Mouse (Mus musculus): ENCODE data around the gene Gm30302. TPM values are rescaled to one million over a fixed set of nuclear protein-coding genes. Genes with fewer than 3 reads are reported as not detected.

The Gm30302 gene
- total and polyA plus RNA-seq, 3 experiments: 0.05 TPM; not detected in 2

- H3K9me3 ChIP-seq (replicated peaks): no peaks in the 10 kb centered on the region
- ATAC-seq (ENCODE audit: extremely low read depth, insufficient number of reproducible peaks, low FRiP score, poor library complexity, severe bottlenecking): no peak
- DNase-seq (ENCODE audit: low spot score): no peak
- no peak overlapping the region for H3K4me3 ChIP-seq (ENCODE audit: low read depth, low read length)
- no peaks in the 10 kb centered on the region for H3K36me3 ChIP-seq (replicated peaks)
- no peaks in the 10 kb centered on the region for H3K4me1 ChIP-seq (ENCODE audit: insufficient read depth, low read depth, low read length)
- H3K27me3 ChIP-seq (ENCODE audit: insufficient read depth, low read length): peaks cover 15% of the 10 kb centered on the region
- TF ChIP-seq CTCF (IDR thresholded peaks at IDR 0.05; ENCODE audit: low read depth, low read length) (no peak), GATA1 (IDR thresholded peaks at IDR 0.05; ENCODE audit: borderline replicate concordance, low read length) (no peak), GATA2 (IDR thresholded peaks at IDR 0.05; ENCODE audit: borderline replicate concordance, low read depth, low read length) (no peak), TAL1 (conservative IDR thresholded peaks at IDR 0.05; ENCODE audit: low read depth, low read length) (no peak), POLR2AphosphoS5 (IDR thresholded peaks at IDR 0.05; ENCODE audit: insufficient replicate concordance, low read depth, low read length) (no peak)
Measured at GRCm38 (mm10) chr13:49760675-49761074, 38.1 kb downstream of the Gm30302 start.

DNA sequence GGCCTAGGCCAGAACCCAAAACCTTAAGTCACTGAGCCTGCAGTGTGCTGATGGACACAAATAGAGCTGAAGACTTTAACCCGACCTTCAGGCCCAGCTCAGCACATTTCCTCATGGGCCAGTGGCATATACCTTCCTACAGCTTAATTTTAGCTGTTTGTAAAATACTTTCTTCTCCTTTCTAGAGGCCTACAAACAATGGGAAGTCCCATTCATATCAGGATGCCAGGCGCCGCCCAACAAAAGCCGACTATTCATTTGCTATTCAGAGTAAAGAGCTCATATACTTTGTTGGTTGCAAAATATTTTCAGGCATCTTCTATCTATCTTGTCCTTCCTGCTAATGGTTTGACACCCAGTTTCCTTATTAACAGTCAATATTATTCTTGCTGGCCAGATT is 40.8 kb downstream of the Gm30302 start:
- no peak for ATAC-seq (ENCODE audit: extremely low read depth, insufficient number of reproducible peaks, low FRiP score, poor library complexity, severe bottlenecking)
- TF ChIP-seq POLR2AphosphoS5 (IDR thresholded peaks at IDR 0.05; ENCODE audit: insufficient replicate concordance, low read depth, low read length) (no peak), GATA2 (IDR thresholded peaks at IDR 0.05; ENCODE audit: borderline replicate concordance, low read depth, low read length) (no peak), TAL1 (conservative IDR thresholded peaks at IDR 0.05; ENCODE audit: low read depth, low read length) (no peak), GATA1 (IDR thresholded peaks at IDR 0.05; ENCODE audit: borderline replicate concordance, low read length) (no peak), CTCF (IDR thresholded peaks at IDR 0.05; ENCODE audit: low read depth, low read length) (no peak)
- H3K4me3 ChIP-seq (ENCODE audit: low read depth, low read length): no peak overlapping the region
- H3K36me3 ChIP-seq (replicated peaks): no peaks in the 10 kb centered on the region
- no peaks in the 10 kb centered on the region for H3K9me3 ChIP-seq (replicated peaks)
- H3K4me1 ChIP-seq (ENCODE audit: insufficient read depth, low read depth, low read length): no peaks in the 10 kb centered on the region
- H3K27me3 ChIP-seq (ENCODE audit: insufficient read depth, low read length): peaks cover 13% of the 10 kb centered on the region
- DNase-seq (ENCODE audit: low spot score): no peak

DNA sequence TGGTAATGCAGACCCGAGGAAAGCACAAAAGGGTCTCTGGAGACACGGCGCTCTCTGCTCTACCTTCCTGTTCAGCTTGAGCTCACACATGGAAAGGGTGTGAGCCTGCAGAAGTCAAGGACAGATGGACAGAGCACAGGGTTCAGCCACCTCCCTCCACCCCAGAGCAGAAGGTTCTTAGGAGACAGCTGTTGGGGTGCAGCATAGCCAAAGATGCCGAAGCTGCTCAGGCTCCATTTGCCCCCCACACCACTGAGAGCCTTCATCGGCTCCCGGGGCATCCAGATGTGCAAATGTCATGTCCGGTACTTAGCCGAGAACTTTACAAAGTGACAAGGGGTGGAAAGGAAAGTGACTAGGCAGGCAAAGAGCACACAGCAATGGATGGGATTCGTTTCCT is 42.2 kb downstream of the Gm30302 start:
- Histone ChIP-seq H3K9me3 (replicated peaks) (no peaks in the 10 kb centered on the region), H3K4me1 (ENCODE audit: insufficient read depth, low read depth, low read length) (no peaks in the 10 kb centered on the region), H3K36me3 (replicated peaks) (no peaks in the 10 kb centered on the region), H3K4me3 (ENCODE audit: low read depth, low read length) (no peak overlapping the region), H3K27me3 (ENCODE audit: insufficient read depth, low read length) (peaks cover 17% of the 10 kb centered on the region)
- ATAC-seq (ENCODE audit: extremely low read depth, insufficient number of reproducible peaks, low FRiP score, poor library complexity, severe bottlenecking): no peak
- no peak for DNase-seq (ENCODE audit: low spot score)
- TF ChIP-seq TAL1 (conservative IDR thresholded peaks at IDR 0.05; ENCODE audit: low read depth, low read length) (no peak), POLR2AphosphoS5 (IDR thresholded peaks at IDR 0.05; ENCODE audit: insufficient replicate concordance, low read depth, low read length) (no peak), CTCF (IDR thresholded peaks at IDR 0.05; ENCODE audit: low read depth, low read length) (no peak), GATA2 (IDR thresholded peaks at IDR 0.05; ENCODE audit: borderline replicate concordance, low read depth, low read length) (no peak), GATA1 (IDR thresholded peaks at IDR 0.05; ENCODE audit: borderline replicate concordance, low read length) (no peak)

DNA sequence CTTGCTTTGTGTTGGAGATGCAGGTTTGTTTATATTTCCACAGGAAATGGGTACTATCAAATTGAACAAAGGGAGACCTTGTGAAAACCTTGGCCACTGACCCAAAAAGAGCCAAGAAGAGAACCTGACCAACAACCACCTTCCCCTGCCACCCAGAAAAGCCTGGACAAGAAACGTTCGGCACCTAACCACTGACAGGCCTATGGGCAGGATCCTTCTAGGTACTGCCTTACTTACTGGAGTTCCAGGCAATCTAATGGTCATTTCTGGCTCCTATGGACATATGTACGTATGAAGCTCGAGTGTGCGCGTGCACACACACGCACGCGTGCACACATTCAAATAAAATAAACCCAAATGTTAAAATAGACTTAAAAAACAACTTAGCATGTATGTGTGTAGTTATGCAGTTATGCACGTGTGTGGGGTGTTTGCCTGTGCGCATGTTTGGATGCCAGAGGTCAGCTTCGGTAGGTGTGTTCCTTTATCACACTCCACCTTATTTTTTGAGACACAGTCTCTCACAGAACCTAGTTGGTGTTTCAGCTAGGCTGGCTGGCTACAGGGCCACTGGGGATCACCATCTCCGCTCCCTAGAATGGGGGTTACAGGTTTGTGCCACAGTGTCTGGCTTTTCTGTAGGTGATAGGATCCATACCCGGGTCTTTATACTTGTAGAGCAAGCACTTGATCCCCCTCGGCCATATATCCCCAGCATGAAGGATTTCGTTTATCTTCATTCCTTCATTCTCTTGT is 57.3 kb downstream of the Gm30302 start:
- TF ChIP-seq GATA1 (IDR thresholded peaks at IDR 0.05; ENCODE audit: borderline replicate concordance, low read length): no peak
- no peak for TF ChIP-seq POLR2AphosphoS5 (IDR thresholded peaks at IDR 0.05; ENCODE audit: insufficient replicate concordance, low read depth, low read length)
- TF ChIP-seq CTCF (IDR thresholded peaks at IDR 0.05; ENCODE audit: low read depth, low read length): no peak
- no peak for TF ChIP-seq GATA2 (IDR thresholded peaks at IDR 0.05; ENCODE audit: borderline replicate concordance, low read depth, low read length)
- TF ChIP-seq TAL1 (conservative IDR thresholded peaks at IDR 0.05; ENCODE audit: low read depth, low read length): no peak
- Histone ChIP-seq H3K4me3 (ENCODE audit: low read depth, low read length) (no peak overlapping the region), H3K36me3 (replicated peaks) (peaks cover 4% of the 10 kb centered on the region), H3K9me3 (replicated peaks) (no peaks in the 10 kb centered on the region), H3K4me1 (ENCODE audit: insufficient read depth, low read depth, low read length) (peaks cover 2% of the 10 kb centered on the region; the same call in 1 of the 2 replicates), H3K27me3 (ENCODE audit: insufficient read depth, low read length) (0 out of 2 replicates have a peak, but pooled peaks cover 3% of the 10 kb centered on the region)
- no peak for DNase-seq (ENCODE audit: low spot score)
- no peak for ATAC-seq (ENCODE audit: extremely low read depth, insufficient number of reproducible peaks, low FRiP score, poor library complexity, severe bottlenecking)

DNA sequence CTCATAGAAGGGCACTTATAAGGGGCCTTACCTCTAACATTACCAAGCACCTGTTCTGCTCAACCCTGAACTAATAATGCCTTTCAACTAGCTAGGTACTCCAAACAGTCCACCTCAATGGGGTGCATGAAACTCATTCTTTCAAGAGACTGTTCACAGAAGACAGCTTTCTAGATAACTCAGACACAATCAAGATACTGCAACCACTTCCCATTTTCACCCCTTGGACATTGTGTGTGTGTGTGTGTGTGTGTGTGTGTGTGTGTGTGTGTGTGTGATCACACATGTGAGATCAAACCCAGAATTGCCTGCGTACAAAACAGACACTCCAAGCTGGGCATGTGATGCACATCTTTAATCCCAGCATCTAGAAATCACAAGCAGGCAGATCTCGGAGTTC is 60.8 kb downstream of the Gm30302 start:
- peaks cover 35% of the 10 kb centered on the region for H3K36me3 ChIP-seq (replicated peaks)
- DNase-seq (ENCODE audit: low spot score): no peak
- ATAC-seq (ENCODE audit: extremely low read depth, insufficient number of reproducible peaks, low FRiP score, poor library complexity, severe bottlenecking): no peak

DNA sequence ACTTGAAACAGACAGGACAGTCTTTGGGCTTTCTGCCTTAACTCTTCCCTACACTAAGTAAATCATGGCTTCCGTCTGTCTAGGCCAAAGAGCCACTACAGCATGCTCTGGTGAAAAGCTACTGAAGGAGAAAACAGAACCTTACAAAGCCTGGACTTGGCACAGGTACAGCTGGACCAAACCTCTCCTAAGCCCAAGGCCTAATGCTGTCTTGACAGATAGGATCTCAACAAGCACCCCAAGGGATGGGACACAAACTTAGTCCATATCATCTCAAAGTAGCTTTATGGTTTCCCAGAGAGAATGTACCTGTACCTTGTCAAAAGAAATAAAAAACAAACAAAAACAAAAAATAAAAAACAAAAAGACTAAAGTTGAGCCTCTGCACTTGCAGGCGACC is 62.4 kb downstream of the Gm30302 start:
- no peak overlapping the region for H3K4me3 ChIP-seq (ENCODE audit: low read depth, low read length)
- no peak for TF ChIP-seq TAL1 (conservative IDR thresholded peaks at IDR 0.05; ENCODE audit: low read depth, low read length)
- no peak for TF ChIP-seq GATA2 (IDR thresholded peaks at IDR 0.05; ENCODE audit: borderline replicate concordance, low read depth, low read length)
- no peak for TF ChIP-seq GATA1 (IDR thresholded peaks at IDR 0.05; ENCODE audit: borderline replicate concordance, low read length)
- TF ChIP-seq POLR2AphosphoS5 (IDR thresholded peaks at IDR 0.05; ENCODE audit: insufficient replicate concordance, low read depth, low read length): no peak
- TF ChIP-seq CTCF (IDR thresholded peaks at IDR 0.05; ENCODE audit: low read depth, low read length): no peak
- peaks cover 2% of the 10 kb centered on the region; the same call in 1 of the 2 replicates for H3K4me1 ChIP-seq (ENCODE audit: insufficient read depth, low read depth, low read length)
- no peak for ATAC-seq (ENCODE audit: extremely low read depth, insufficient number of reproducible peaks, low FRiP score, poor library complexity, severe bottlenecking)
- no peaks in the 10 kb centered on the region for H3K9me3 ChIP-seq (replicated peaks)
- no peak for DNase-seq (ENCODE audit: low spot score)
- H3K27me3 ChIP-seq (ENCODE audit: insufficient read depth, low read length): no peaks in the 10 kb centered on the region
- H3K36me3 ChIP-seq (replicated peaks): peaks cover 51% of the 10 kb centered on the region

More for the DNA sequence above, 60.8 kb downstream of the Gm30302 start:
- no peak overlapping the region for H3K4me3 ChIP-seq (ENCODE audit: low read depth, low read length)
- no peak for TF ChIP-seq TAL1 (conservative IDR thresholded peaks at IDR 0.05; ENCODE audit: low read depth, low read length)
- no peak for TF ChIP-seq GATA1 (IDR thresholded peaks at IDR 0.05; ENCODE audit: borderline replicate concordance, low read length)
- TF ChIP-seq POLR2AphosphoS5 (IDR thresholded peaks at IDR 0.05; ENCODE audit: insufficient replicate concordance, low read depth, low read length): no peak
- no peak for TF ChIP-seq GATA2 (IDR thresholded peaks at IDR 0.05; ENCODE audit: borderline replicate concordance, low read depth, low read length)
- TF ChIP-seq CTCF (IDR thresholded peaks at IDR 0.05; ENCODE audit: low read depth, low read length): no peak
- H3K9me3 ChIP-seq (replicated peaks): no peaks in the 10 kb centered on the region
- 0 out of 2 replicates have a peak, but pooled peaks cover under 1% of the 10 kb centered on the region for H3K27me3 ChIP-seq (ENCODE audit: insufficient read depth, low read length)
- peaks cover 2% of the 10 kb centered on the region; the same call in 1 of the 2 replicates for H3K4me1 ChIP-seq (ENCODE audit: insufficient read depth, low read depth, low read length)

Other genes starting within 250 kb of the Gm30302 start
- gene Omd, start 216.5 kb downstream of the Gm30302 start, total RNA-seq (2014; fragmentation: Nextera tagmentation): not detected in 2 replicates
- 0.05 TPM in 1 of 2 replicates, not detected in the other for gene Omd, start 216.5 kb downstream of the Gm30302 start, total RNA-seq (2017)
- gene Omd, start 216.5 kb downstream of the Gm30302 start, polyA plus RNA-seq (2012): not detected in 2 replicates
- gene Ogn, start 191.0 kb downstream of the Gm30302 start, total RNA-seq (2014; fragmentation: Nextera tagmentation): not detected in 2 replicates
- gene Ogn, start 191.0 kb downstream of the Gm30302 start, total RNA-seq (2017): 0.05 and 0.12 TPM in 2 replicates
- gene Ogn, start 191.0 kb downstream of the Gm30302 start, polyA plus RNA-seq (2012): not detected in 2 replicates
- gene Cenpp, start 146.2 kb downstream of the Gm30302 start, total RNA-seq (2014; fragmentation: Nextera tagmentation): 27.5 and 29.9 TPM in 2 replicates
- gene Cenpp, start 146.2 kb downstream of the Gm30302 start, total RNA-seq (2017): 48.5 and 49.2 TPM in 2 replicates
- gene Cenpp, start 146.2 kb downstream of the Gm30302 start, polyA plus RNA-seq (2012): 6.9 and 7.7 TPM in 2 replicates
- gene Nol8, start 145.9 kb downstream of the Gm30302 start, total RNA-seq (2014; fragmentation: Nextera tagmentation): 78.6 and 90.0 TPM in 2 replicates
- 40.2 and 59.2 TPM in 2 replicates for gene Nol8, start 145.9 kb downstream of the Gm30302 start, total RNA-seq (2017)
- gene Nol8, start 145.9 kb downstream of the Gm30302 start, polyA plus RNA-seq (2012): 2.0 and 3.0 TPM in 2 replicates
- 162 and 174 TPM in 2 replicates for gene Iars, start 116.9 kb downstream of the Gm30302 start, total RNA-seq (2014; fragmentation: Nextera tagmentation)
- gene Iars, start 116.9 kb downstream of the Gm30302 start, total RNA-seq (2017): 65.3 and 73.4 TPM in 2 replicates
- 19.6 and 38.9 TPM in 2 replicates for gene Iars, start 116.9 kb downstream of the Gm30302 start, polyA plus RNA-seq (2012)

All from G1E (cell line).